Mouse (Mus musculus): ENCODE data around the gene Pfdn6.

DNA sequence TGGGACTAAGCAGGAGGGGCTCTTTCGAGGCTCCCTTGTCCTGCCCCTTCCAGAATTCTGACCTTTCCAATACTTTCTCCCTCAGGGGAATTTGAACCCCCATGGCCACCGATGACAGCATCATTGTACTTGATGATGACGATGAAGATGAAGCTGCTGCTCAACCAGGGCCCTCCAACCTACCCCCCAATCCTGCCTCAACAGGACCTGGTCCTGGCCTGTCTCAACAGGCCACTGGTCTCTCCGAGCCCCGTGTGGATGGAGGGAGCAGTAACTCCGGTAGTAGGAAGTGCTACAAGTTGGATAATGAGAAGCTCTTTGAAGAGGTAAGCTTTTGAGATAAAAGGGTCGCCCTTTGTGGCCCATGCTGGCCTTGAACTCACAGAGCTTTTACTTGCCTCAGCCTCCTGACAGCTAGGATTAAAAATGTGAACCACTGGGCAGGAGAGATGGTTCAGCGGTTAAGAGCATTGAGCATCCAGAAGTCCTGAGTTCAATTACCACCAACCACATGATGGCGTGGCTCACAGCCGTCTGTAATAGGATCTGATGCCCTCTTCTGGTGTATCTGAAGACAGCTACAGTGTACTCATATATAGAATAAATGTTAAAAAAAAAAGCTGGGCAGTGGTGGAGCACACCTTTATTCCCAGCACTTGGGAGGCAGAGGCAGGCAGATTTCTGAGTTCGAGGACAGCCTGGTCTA lies 29.6 kb downstream of the Pfdn6 start:
- TF ChIP-seq CTCF (IDR thresholded peaks at IDR 0.05; ENCODE audit: low read depth, low read length) (no peak), POLR2AphosphoS5 (IDR thresholded peaks at IDR 0.05; ENCODE audit: insufficient replicate concordance, low read depth, low read length) (no peak)
